7 mouse cellular contexts compared by ENCODE assay signal in genomic region chr13:30530761-30531160, GRCm38 (mm10). TPM values are rescaled to one million over a fixed set of nuclear protein-coding genes. Genes with fewer than 3 reads are reported as not detected.
A peak's percentile ranks its signal among the peaks of the same experiment; 100 is the strongest.
DNase-seq lines count a peak whose midpoint lies in the region; ATAC-seq and TF ChIP-seq lines count a peak whose summit lies in the region.

No protein-coding gene starts in this region.

- H3K4me3 ChIP-seq in forebrain, embryonic 13.5 days: no peak overlapping the region
- no peak overlapping the region for H3K4me3 ChIP-seq in intestine, embryonic 15.5 days (replicated peaks)
- H3K4me3 ChIP-seq in liver, embryonic 14.5 days (ENCODE audit: insufficient read depth in 1 of 2, low read depth in 2 of 2, low read length in 2 of 2): no peak overlapping the region
- no peak overlapping the region for H3K4me3 ChIP-seq in neural tube, embryonic 14.5 days (ENCODE audit: low read depth, low read length)

- peak; percentile 5 for DNase-seq in 3134 (ENCODE audit: extremely low read depth, insufficient read length, low spot score)
- peak; percentile 26 for DNase-seq in CD4-positive helper T cell, adult 2 months (ENCODE audit: low read depth, low spot score)
- peak; percentile 44 for DNase-seq in c-Kit-positive CD71-negative TER-119-negative erythroid progenitor cells, embryonic 14.5 days (ENCODE audit: low read depth)
- DNase-seq in liver, embryonic 14.5 days (ENCODE audit: low read depth in 3 of 3, low spot score in 3 of 3): peak in 1 of 3 experiments; percentile 20

- H3K9me3 ChIP-seq in forebrain, embryonic 13.5 days (replicated peaks): no peaks in the 10 kb centered on the region
- no peaks in the 10 kb centered on the region for H3K9me3 ChIP-seq in intestine, embryonic 15.5 days
- no peaks in the 10 kb centered on the region for H3K9me3 ChIP-seq in liver, embryonic 14.5 days (ENCODE audit: control insufficient read depth, low read length)
- no peaks in the 10 kb centered on the region for H3K9me3 ChIP-seq in neural tube, embryonic 14.5 days (ENCODE audit: control insufficient read depth, low read length)

- 7% methylated on average over 5 of the region's 5 CpGs for WGBS in forebrain, embryonic 13.5 days
- 8% methylated on average over 5 of the region's 5 CpGs for WGBS in intestine, embryonic 15.5 days
- 18% methylated on average over 5 of the region's 5 CpGs for WGBS in liver, embryonic 14.5 days (ENCODE audit: insufficient replicate concordance)
- WGBS in neural tube, embryonic 14.5 days: 7% methylated on average over 5 of the region's 5 CpGs

- ATAC-seq in forebrain, embryonic 13.5 days: peak; percentile 84
- ATAC-seq in intestine, embryonic 15.5 days: peak; percentile 55; the same call in 1 of the 2 replicates
- no peak for ATAC-seq in liver, embryonic 14.5 days (ENCODE audit: insufficient read depth)
- ATAC-seq in neural tube, embryonic 14.5 days (ENCODE audit: low read depth): peak; percentile 81; the same call in 1 of the 2 replicates

- H3K4me1 ChIP-seq in forebrain, embryonic 13.5 days: no peaks in the 10 kb centered on the region
- H3K4me1 ChIP-seq in intestine, embryonic 15.5 days (replicated peaks): no peaks in the 10 kb centered on the region
- H3K4me1 ChIP-seq in liver, embryonic 14.5 days (replicated peaks; ENCODE audit: control insufficient read depth in 2 of 2, insufficient read depth in 2 of 2, low read length in 1 of 2): no peaks in the 10 kb centered on the region
- H3K4me1 ChIP-seq in neural tube, embryonic 14.5 days (ENCODE audit: control insufficient read depth, insufficient read depth, low read length): no peaks in the 10 kb centered on the region

- H3K27ac ChIP-seq in forebrain, embryonic 13.5 days: no peak overlapping the region
- no peak overlapping the region for H3K27ac ChIP-seq in intestine, embryonic 15.5 days
- no peak overlapping the region for H3K27ac ChIP-seq in liver, embryonic 14.5 days
- no peak overlapping the region for H3K27ac ChIP-seq in neural tube, embryonic 14.5 days (ENCODE audit: low read depth, low read length)

- no peaks in the 10 kb centered on the region for H3K36me3 ChIP-seq in forebrain, embryonic 13.5 days (ENCODE audit: poor library complexity, severe bottlenecking)
- H3K36me3 ChIP-seq in intestine, embryonic 15.5 days: no peaks in the 10 kb centered on the region
- H3K36me3 ChIP-seq in liver, embryonic 14.5 days (replicated peaks; ENCODE audit: control insufficient read depth, insufficient read depth, low read depth): no peaks in the 10 kb centered on the region
- no peaks in the 10 kb centered on the region for H3K36me3 ChIP-seq in neural tube, embryonic 14.5 days (ENCODE audit: control insufficient read depth, insufficient read depth, low read length)

- TF ChIP-seq CTCF in liver, embryonic 14.5 days (IDR thresholded peaks at IDR 0.05; ENCODE audit: low read depth): peak; percentile 87

- TF ChIP-seq EP300 in liver, embryonic 14.5 days (IDR thresholded peaks at IDR 0.05; ENCODE audit: low read depth): no peak

- H3K27me3 ChIP-seq in forebrain, embryonic 13.5 days: no peaks in the 10 kb centered on the region
- H3K27me3 ChIP-seq in intestine, embryonic 15.5 days (replicated peaks): no peaks in the 10 kb centered on the region
- no peaks in the 10 kb centered on the region for H3K27me3 ChIP-seq in liver, embryonic 14.5 days (ENCODE audit: control insufficient read depth, insufficient read depth, low read length)
- no peaks in the 10 kb centered on the region for H3K27me3 ChIP-seq in neural tube, embryonic 14.5 days (ENCODE audit: control insufficient read depth, insufficient read depth, low read length)

- H3K9ac ChIP-seq in forebrain, embryonic 13.5 days: no peak overlapping the region
- no peak overlapping the region for H3K9ac ChIP-seq in intestine, embryonic 15.5 days
- H3K9ac ChIP-seq in liver, embryonic 14.5 days (replicated peaks): no peak overlapping the region
- no peak overlapping the region for H3K9ac ChIP-seq in neural tube, embryonic 14.5 days (replicated peaks; ENCODE audit: low read depth, low read length)

- H3K4me2 ChIP-seq in forebrain, embryonic 13.5 days: no peak overlapping the region
- H3K4me2 ChIP-seq in intestine, embryonic 15.5 days (replicated peaks): no peak overlapping the region
- no peak overlapping the region for H3K4me2 ChIP-seq in liver, embryonic 14.5 days (ENCODE audit: low read depth)
- H3K4me2 ChIP-seq in neural tube, embryonic 14.5 days (ENCODE audit: low read depth, low read length): no peak overlapping the region

RNA-seq across cellular contexts. Expression of gene Uqcrfs1, which starts 14.4 kb away (rescaled TPM):
- 256 and 258 TPM in 2 replicates for polyA plus RNA-seq in forebrain, embryonic 13.5 days (2015; fragmentation: Nextera tagmentation; extraction: Ambion mirVana)
- 363 and 366 TPM in 2 replicates for polyA plus RNA-seq in intestine, embryonic 15.5 days (2015; fragmentation: Nextera tagmentation; extraction: Ambion mirVana)
- 60.7 and 85.4 TPM in 2 replicates for polyA plus RNA-seq in liver, embryonic 14.5 days (2012; rRNA removed)
- 178 and 190 TPM in 2 replicates for polyA plus RNA-seq in liver, embryonic 14.5 days (2014; fragmentation: Nextera tagmentation; extraction: Ambion mirVana)
- 308 and 323 TPM in 2 replicates for polyA plus RNA-seq in neural tube, embryonic 14.5 days (2014; fragmentation: Nextera tagmentation; extraction: Ambion mirVana)
